Mouse (Mus musculus): ENCODE results near the gene Fgfr4. TPM values are rescaled to one million over a fixed set of nuclear protein-coding genes. Genes with fewer than 3 reads are reported as not detected.

Fgfr4 gene
- 3.7 and 4.2 TPM in 2 replicates for polyA plus RNA-seq (2012; rRNA removed)

DNA sequence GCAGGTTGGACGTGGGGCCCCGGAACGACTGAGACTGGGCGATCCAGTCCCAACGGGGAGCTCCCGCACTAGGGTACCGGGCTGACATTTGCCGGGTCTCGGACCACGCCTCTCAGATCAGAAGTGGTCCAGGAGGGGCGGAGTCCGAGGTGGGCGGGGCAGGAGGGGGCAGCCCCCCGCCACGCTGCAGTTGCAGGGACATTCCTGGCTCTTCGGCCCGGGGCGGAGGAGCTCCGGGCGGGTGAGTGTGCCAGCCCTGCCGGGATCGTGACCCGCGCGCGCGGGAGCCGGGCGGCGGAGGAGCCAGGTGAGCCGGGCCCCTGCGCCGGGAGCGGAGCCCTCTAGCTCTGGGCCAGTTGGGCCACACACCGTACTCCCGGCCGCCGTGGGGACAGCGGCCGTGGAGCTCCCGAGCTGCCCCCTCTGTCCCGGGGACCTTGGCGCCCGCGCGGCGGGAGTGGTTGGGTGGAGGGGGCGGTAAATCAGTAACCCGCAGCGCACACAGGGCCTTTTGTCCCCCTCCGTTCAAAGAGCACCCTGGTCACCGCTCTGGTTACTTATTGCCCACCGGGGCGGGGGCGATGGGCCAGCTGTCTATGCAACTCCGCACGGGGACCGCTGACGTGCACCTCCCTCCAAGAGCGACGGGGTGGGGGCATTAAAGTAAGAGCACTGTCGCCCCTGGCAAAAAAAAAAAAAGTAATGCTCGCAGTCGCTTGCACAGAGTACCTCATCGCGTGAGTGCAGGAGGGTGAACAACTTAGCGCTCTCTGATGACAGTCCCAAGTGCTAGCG is at the start of gene Fgfr4:
Fgfr4 (plus strand) TSS at position 20 of the 795 bp plus-strand sequence.

DNA sequence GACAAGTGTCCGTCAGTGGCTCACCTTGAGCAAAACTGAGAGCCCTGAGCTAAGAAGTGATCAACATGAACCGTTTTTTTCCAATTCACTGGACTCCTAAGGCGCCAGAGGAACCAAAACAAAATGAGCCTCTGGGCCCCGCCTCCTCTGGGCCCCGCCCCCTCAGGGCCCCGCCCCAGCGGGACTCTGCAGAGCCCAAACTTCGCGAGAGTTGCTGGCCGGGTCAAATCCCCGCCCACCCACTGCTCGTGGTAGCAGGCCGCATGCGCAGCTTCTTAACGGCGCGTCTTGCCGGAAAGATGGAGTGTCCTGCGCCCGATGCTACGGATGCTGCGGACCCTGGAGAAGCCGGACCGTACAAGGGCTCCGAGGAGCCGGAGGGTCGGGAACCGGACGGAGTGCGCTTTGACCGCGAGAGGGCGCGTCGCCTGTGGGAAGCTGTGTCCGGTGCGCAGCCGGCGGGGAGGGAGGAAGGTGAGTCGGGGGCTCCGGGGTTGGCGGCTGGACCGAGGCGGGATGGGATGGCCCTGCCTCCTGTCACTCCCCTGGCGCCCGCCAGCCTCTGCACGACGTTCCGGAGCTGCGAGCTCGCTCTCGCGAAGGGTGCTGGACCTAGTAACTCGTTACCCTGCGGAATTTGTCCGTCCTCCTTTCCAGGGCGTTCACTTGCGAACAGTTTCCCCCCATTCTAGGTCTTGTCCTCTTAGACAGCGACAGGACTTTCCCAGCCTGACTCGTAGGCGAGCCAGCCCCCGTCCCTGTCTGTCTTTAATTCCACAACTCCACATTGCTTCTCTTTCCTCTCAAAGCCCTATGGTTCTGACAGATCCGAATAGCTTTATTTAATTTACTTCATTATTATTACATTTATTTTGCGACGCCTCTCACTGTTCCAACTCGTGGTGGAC is 47.1 kb upstream of the Fgfr4 start, which contains the start of gene Zfp346:
Zfp346 (plus strand) TSS at position 267 of the 908 bp plus-strand sequence.

DNA sequence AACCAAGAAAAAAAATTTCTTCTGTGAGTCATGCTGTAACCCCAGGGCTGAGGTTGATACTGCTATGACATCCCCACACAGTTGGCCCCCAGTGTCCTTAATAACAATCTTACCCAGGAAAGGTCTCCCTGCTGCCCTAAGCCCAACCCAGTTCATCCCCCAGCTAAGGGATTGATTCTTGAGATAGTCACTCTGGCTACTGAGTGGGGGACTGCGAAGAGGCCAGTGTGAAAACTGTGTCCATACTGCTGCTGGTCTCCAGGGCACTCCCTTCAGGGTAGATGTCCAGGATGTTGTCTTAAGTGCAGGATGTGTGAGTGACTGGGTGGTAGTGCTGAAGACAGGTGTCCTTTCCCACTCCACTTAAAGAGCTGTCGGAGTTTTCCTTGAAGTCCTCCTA is 19.0 kb upstream of the Fgfr4 start, which contains the start of gene Gm17617:
Gm17617 (minus strand) TSS at position 101 of the 400 bp plus-strand sequence.

DNA sequence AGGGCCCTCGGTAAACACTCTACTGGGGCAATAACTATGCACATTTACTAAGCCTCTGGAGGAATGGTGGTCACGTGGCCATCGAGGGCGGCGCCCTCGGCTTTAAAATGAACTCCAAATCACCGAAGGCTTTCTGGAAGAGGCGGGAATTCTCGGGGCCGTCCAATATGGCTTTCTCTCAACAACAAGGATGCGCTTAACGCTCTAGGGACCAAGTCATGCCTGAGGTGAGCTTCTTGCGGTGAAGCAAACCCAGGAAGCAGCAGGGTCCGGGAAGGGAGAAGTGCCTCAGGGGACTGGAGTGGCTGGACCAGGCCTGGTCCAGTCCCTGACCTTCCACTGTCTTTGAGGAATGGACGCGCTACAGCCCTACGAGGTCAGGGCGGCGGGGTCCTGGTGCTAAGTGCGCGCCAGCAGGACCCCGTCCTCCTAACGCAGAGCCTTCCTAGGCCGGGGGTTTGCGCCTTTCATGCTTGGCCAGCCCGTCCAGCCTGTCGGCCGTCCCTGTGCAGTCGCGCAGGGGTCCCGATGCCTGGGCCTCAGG is 57.3 kb downstream of the Fgfr4 start, which contains the start of gene Nsd1:
Nsd1 (plus strand) TSS at position 134 of the 544 bp plus-strand sequence.

Other genes starting within 250 kb of the Fgfr4 start
- 0.36 TPM in 2 replicates for gene Unc5a, start 203.2 kb upstream of the Fgfr4 start, polyA plus RNA-seq (2012; rRNA removed)
- 3.4 and 5.0 TPM in 2 replicates for gene Hk3, start 131.3 kb upstream of the Fgfr4 start, polyA plus RNA-seq (2012; rRNA removed)
- gene Uimc1, start 52.3 kb upstream of the Fgfr4 start, polyA plus RNA-seq (2012; rRNA removed): 12.7 and 14.9 TPM in 2 replicates
- gene Zfp346, start 47.3 kb upstream of the Fgfr4 start, polyA plus RNA-seq (2012; rRNA removed): 10.6 and 11.6 TPM in 2 replicates
- gene Gm17617, start 19.1 kb upstream of the Fgfr4 start, polyA plus RNA-seq (2012; rRNA removed): not detected in 2 replicates
- gene Nsd1, start 57.1 kb downstream of the Fgfr4 start, polyA plus RNA-seq (2012; rRNA removed): 8.5 and 9.9 TPM in 2 replicates
- 106 and 131 TPM in 2 replicates for gene Prelid1, start 167.9 kb downstream of the Fgfr4 start, polyA plus RNA-seq (2012; rRNA removed)
- 46.2 and 48.4 TPM in 2 replicates for gene Rab24, start 169.3 kb downstream of the Fgfr4 start, polyA plus RNA-seq (2012; rRNA removed)
- 28.7 and 32.2 TPM in 2 replicates for gene Mxd3, start 177.2 kb downstream of the Fgfr4 start, polyA plus RNA-seq (2012; rRNA removed)
- 33.8 and 37.5 TPM in 2 replicates for gene Lman2, start 210.1 kb downstream of the Fgfr4 start, polyA plus RNA-seq (2012; rRNA removed)
- 1.3 and 1.6 TPM in 2 replicates for gene Rgs14, start 217.1 kb downstream of the Fgfr4 start, polyA plus RNA-seq (2012; rRNA removed)
- gene Slc34a1, start 245.5 kb downstream of the Fgfr4 start, polyA plus RNA-seq (2012; rRNA removed): not detected in 2 replicates

All from liver, embryonic 14 days (tissue).